Mouse (Mus musculus): Measurements from ENCODE around the gene Mlec.

DNA sequence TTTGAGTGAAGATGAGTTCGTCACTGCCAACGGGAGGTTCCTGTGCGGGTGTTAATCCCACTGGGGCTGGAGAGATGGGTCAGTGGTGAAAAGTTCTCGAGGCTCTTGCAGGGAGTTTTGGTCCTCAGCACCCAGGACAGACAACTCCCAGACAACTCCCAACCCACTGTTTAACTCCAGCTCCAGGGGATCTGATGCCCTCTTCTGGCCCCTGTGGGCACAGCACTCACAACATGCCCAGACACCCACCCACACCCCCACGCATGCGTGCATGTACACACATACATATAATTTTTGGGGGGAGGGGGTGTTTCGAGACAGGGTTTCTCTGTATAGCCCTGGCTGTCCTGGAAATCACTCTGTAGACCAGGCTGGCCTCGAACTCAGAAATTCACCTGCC is 5.6 kb upstream of the Mlec start:
- no peak for TF ChIP-seq CTCF (IDR thresholded peaks at IDR 0.05; ENCODE audit: borderline replicate concordance, insufficient read depth, low read length)
- no peak for TF ChIP-seq POLR2A (IDR thresholded peaks at IDR 0.05; ENCODE audit: low read depth, low read length)

Measured in embryonic fibroblast, embryonic 13.5 days (primary cell).